Mouse (Mus musculus) midbrain, embryonic 15.5 days (tissue): Measurements from ENCODE around the gene Gm20388. TPM values are rescaled to one million over a fixed set of nuclear protein-coding genes. Genes with fewer than 3 reads are reported as not detected.

Experiments
- ATAC-seq: fragments of 200-750 bp; cut with Nextera tagmentation; replicated peaks from 2 replicates; pipeline ENCODE4 v1.8.0; 2017; ENCODE audit warnings: moderate TSS enrichment
- H3K27ac ChIP-seq: fragments of 300-500 bp; sonication (generic); 2 replicates; pipeline ENCODE4 v1.5.1; 2015; ENCODE audit warnings: mild to moderate bottlenecking, inconsistent platforms
- H3K27me3 ChIP-seq: fragments of 300-500 bp; sonication (generic); replicated peaks from 2 replicates; pipeline ENCODE4 v1.6.1; 2015; ENCODE audit warnings: inconsistent platforms
- H3K36me3 ChIP-seq: fragments of 300-500 bp; sonication (generic); replicated peaks from 2 replicates; pipeline ENCODE4 v1.6.1; 2015; ENCODE audit warnings: inconsistent platforms
- H3K4me1 ChIP-seq: fragments of 300-500 bp; sonication (generic); 2 replicates; pipeline ENCODE4 v1.6.1; 2015; ENCODE audit warnings: inconsistent platforms
- H3K4me2 ChIP-seq: fragments of 300-500 bp; sonication (generic); 2 replicates; pipeline ENCODE4 v1.6.1; 2015; ENCODE audit warnings: inconsistent platforms, mild to moderate bottlenecking, moderate library complexity
- H3K4me3 ChIP-seq: fragments of 300-500 bp; sonication (generic); 2 replicates; pipeline ENCODE4 v1.5.1; 2015; ENCODE audit warnings: mild to moderate bottlenecking, inconsistent platforms
- H3K9ac ChIP-seq: fragments of 300-500 bp; sonication (generic); 2 replicates; pipeline ENCODE4 v1.6.1; 2015; ENCODE audit warnings: mild to moderate bottlenecking, inconsistent platforms
- H3K9me3 ChIP-seq: fragments of 300-500 bp; sonication (generic); 2 replicates; pipeline ENCODE4 v1.6.1; 2016; ENCODE audit warnings: inconsistent platforms
- whole genome bisulfite sequencing: fragments of 180-500 bp; shearing (Covaris S2); methylation state at CpG from one replicate; pipeline ENCODE4 v1.1.7; 2015; ENCODE audit warnings: mixed read lengths; 5-methylcytosine and 5-hydroxymethylcytosine counted together
- polyA plus RNA-seq: library from polyadenylated mRNA; unstranded; fragments of >200 nt; fragmentation: Nextera tagmentation; extraction: Ambion mirVana; gene quantifications from 2 replicates; pipeline ENCODE4 v1.2.1, GENCODE M21; 2015

Gene Gm20388
- polyA plus RNA-seq, 1 experiment from 2014 or later, result 5.6 TPM

- Histone ChIP-seq H3K9ac (no peak overlapping the region), H3K27ac (no peak overlapping the region), H3K4me3 (no peak overlapping the region), H3K4me1 (no peaks in the 10 kb centered on the region), H3K9me3 (no peaks in the 10 kb centered on the region), H3K27me3 (no peaks in the 10 kb centered on the region), H3K4me2 (no peak overlapping the region), H3K36me3 (no peaks in the 10 kb centered on the region)
- 60% methylated on average over 5 of the region's 5 CpGs for WGBS
- ATAC-seq, result no peak
Observed at GRCm38 (mm10) chr8:123697329-123697728, 3786.7 kb downstream of the Gm20388 start.

- Histone ChIP-seq H3K27me3 (no peaks in the 10 kb centered on the region), H3K4me3 (no peak overlapping the region), H3K27ac (no peak overlapping the region), H3K9me3 (no peaks in the 10 kb centered on the region), H3K9ac (no peak overlapping the region), H3K4me1 (no peaks in the 10 kb centered on the region), H3K4me2 (no peak overlapping the region), H3K36me3 (no peaks in the 10 kb centered on the region)
- ATAC-seq, result no peak
- 76% methylated on average over 12 of the region's 12 CpGs for WGBS
Observed at GRCm38 (mm10) chr8:123700399-123701070, 3789.9 kb downstream of the Gm20388 start.

- ATAC-seq, result no peak
- H3K27me3 ChIP-seq, result no peaks in the 10 kb centered on the region
- no peak overlapping the region for H3K4me3 ChIP-seq
- H3K9me3 ChIP-seq, result no peaks in the 10 kb centered on the region
- H3K36me3 ChIP-seq, result no peaks in the 10 kb centered on the region
- H3K4me2 ChIP-seq, result no peak overlapping the region
- H3K27ac ChIP-seq, result no peak overlapping the region
- H3K9ac ChIP-seq, result no peak overlapping the region
- no peaks in the 10 kb centered on the region for H3K4me1 ChIP-seq
- WGBS, result 78% methylated on average over 15 of the region's 15 CpGs
Observed at GRCm38 (mm10) chr8:123701952-123702587, 3791.4 kb downstream of the Gm20388 start.

GRCm38 (mm10) chr8:123705376-123705775 is 3794.7 kb downstream of the Gm20388 start:
- no peaks in the 10 kb centered on the region for H3K9me3 ChIP-seq
- no peak overlapping the region for H3K4me2 ChIP-seq
- H3K36me3 ChIP-seq, result no peaks in the 10 kb centered on the region
- no peaks in the 10 kb centered on the region for H3K27me3 ChIP-seq
- no peaks in the 10 kb centered on the region for H3K4me1 ChIP-seq
- H3K9ac ChIP-seq, result no peak overlapping the region
- WGBS, result 80% methylated on average over 5 of the region's 5 CpGs
- no peak for ATAC-seq
- H3K4me3 ChIP-seq, result no peak overlapping the region
- H3K27ac ChIP-seq, result no peak overlapping the region

- ATAC-seq, result no peak
- H3K36me3 ChIP-seq, result no peaks in the 10 kb centered on the region
- WGBS, result 86% methylated on average over 16 of the region's 16 CpGs
- H3K4me2 ChIP-seq, result no peak overlapping the region
- H3K27me3 ChIP-seq, result no peaks in the 10 kb centered on the region
- H3K4me3 ChIP-seq, result no peak overlapping the region
- H3K4me1 ChIP-seq, result no peaks in the 10 kb centered on the region
- no peak overlapping the region for H3K27ac ChIP-seq
- no peaks in the 10 kb centered on the region for H3K9me3 ChIP-seq
- H3K9ac ChIP-seq, result no peak overlapping the region
Observed at GRCm38 (mm10) chr8:123707137-123707536, 3796.5 kb downstream of the Gm20388 start.

- no peak; the same call in 1 of the 2 replicates for ATAC-seq
- Histone ChIP-seq H3K4me2 (no peak overlapping the region), H3K27ac (no peak overlapping the region), H3K9ac (no peak overlapping the region), H3K4me1 (no peaks in the 10 kb centered on the region), H3K4me3 (no peak overlapping the region), H3K9me3 (no peaks in the 10 kb centered on the region), H3K27me3 (no peaks in the 10 kb centered on the region), H3K36me3 (no peaks in the 10 kb centered on the region)
- WGBS, result 77% methylated on average over 8 of the region's 8 CpGs
Observed at GRCm38 (mm10) chr8:123708729-123709128, 3798.1 kb downstream of the Gm20388 start.

GRCm38 (mm10) chr8:123710335-123710734 is 3799.7 kb downstream of the Gm20388 start:
- H3K36me3 ChIP-seq, result no peaks in the 10 kb centered on the region
- WGBS, result 82% methylated on average over 5 of the region's 5 CpGs

GRCm38 (mm10) chr8:123714451-123714850 is 3803.8 kb downstream of the Gm20388 start:
- no peak for ATAC-seq
- Histone ChIP-seq H3K4me2 (no peak overlapping the region), H3K9ac (no peak overlapping the region), H3K4me3 (no peak overlapping the region), H3K4me1 (peaks cover 8% of the 10 kb centered on the region), H3K36me3 (no peaks in the 10 kb centered on the region), H3K9me3 (no peaks in the 10 kb centered on the region), H3K27me3 (no peaks in the 10 kb centered on the region), H3K27ac (no peak overlapping the region)
- 89% methylated on average over 5 of the region's 5 CpGs for WGBS

More at GRCm38 (mm10) chr8:123710335-123710734, 3799.7 kb downstream of the Gm20388 start:
- Histone ChIP-seq H3K9me3 (no peaks in the 10 kb centered on the region), H3K27ac (no peak overlapping the region), H3K4me1 (no peaks in the 10 kb centered on the region), H3K27me3 (no peaks in the 10 kb centered on the region), H3K4me2 (no peak overlapping the region), H3K9ac (no peak overlapping the region), H3K4me3 (no peak overlapping the region)
- no peak for ATAC-seq

- 31% methylated on average over 13 of the region's 13 CpGs for WGBS
- H3K4me1 ChIP-seq, result peaks cover 8% of the 10 kb centered on the region
- H3K4me3 ChIP-seq, result no peak overlapping the region
- H3K36me3 ChIP-seq, result no peaks in the 10 kb centered on the region
- H3K9me3 ChIP-seq, result no peaks in the 10 kb centered on the region
- no peak overlapping the region for H3K9ac ChIP-seq
- no peak for ATAC-seq
- H3K27me3 ChIP-seq, result no peaks in the 10 kb centered on the region
- no peak overlapping the region for H3K4me2 ChIP-seq
- H3K27ac ChIP-seq, result no peak overlapping the region
Observed at GRCm38 (mm10) chr8:123715916-123716592, 3805.4 kb downstream of the Gm20388 start.

GRCm38 (mm10) chr8:123717104-123717503 is 3806.5 kb downstream of the Gm20388 start:
- WGBS, result 52% methylated on average over 2 of the region's 2 CpGs
- no peaks in the 10 kb centered on the region for H3K9me3 ChIP-seq
- ATAC-seq, result no peak

GRCm38 (mm10) chr8:123717516-123718490 is 3807.2 kb downstream of the Gm20388 start:
- no peak for ATAC-seq
- no peak overlapping the region for H3K27ac ChIP-seq
- H3K4me2 ChIP-seq, result no peak overlapping the region
- H3K36me3 ChIP-seq, result no peaks in the 10 kb centered on the region
- no peaks in the 10 kb centered on the region for H3K9me3 ChIP-seq
- no peaks in the 10 kb centered on the region for H3K27me3 ChIP-seq
- H3K4me3 ChIP-seq, result no peak overlapping the region
- 72% methylated on average over 15 of the region's 15 CpGs for WGBS
- no peak overlapping the region for H3K9ac ChIP-seq
- H3K4me1 ChIP-seq, result peaks cover 8% of the 10 kb centered on the region

More at GRCm38 (mm10) chr8:123717104-123717503, 3806.5 kb downstream of the Gm20388 start:
- H3K27ac ChIP-seq, result no peak overlapping the region
- H3K36me3 ChIP-seq, result no peaks in the 10 kb centered on the region
- H3K9ac ChIP-seq, result no peak overlapping the region
- H3K4me1 ChIP-seq, result peaks cover 8% of the 10 kb centered on the region
- H3K27me3 ChIP-seq, result no peaks in the 10 kb centered on the region
- no peak overlapping the region for H3K4me2 ChIP-seq
- H3K4me3 ChIP-seq, result no peak overlapping the region

- H3K27ac ChIP-seq, result no peak overlapping the region
Observed at GRCm38 (mm10) chr8:123718752-123719151, 3808.1 kb downstream of the Gm20388 start.

More at GRCm38 (mm10) chr8:123718752-123719151, 3808.1 kb downstream of the Gm20388 start:
- Histone ChIP-seq H3K4me3 (no peak overlapping the region), H3K9me3 (no peaks in the 10 kb centered on the region), H3K4me2 (no peak overlapping the region), H3K36me3 (no peaks in the 10 kb centered on the region), H3K27me3 (no peaks in the 10 kb centered on the region), H3K4me1 (peaks cover 8% of the 10 kb centered on the region), H3K9ac (no peak overlapping the region)
- 70% methylated on average over 2 of the region's 2 CpGs for WGBS
- no peak for ATAC-seq
